Mouse (Mus musculus) brown adipose tissue, adult 24 weeks (tissue): ENCODE measurements around the gene Gm49355. TPM values are rescaled to one million over a fixed set of nuclear protein-coding genes. Genes with fewer than 3 reads are reported as not detected.

ENCODE experiments used
- H3K27ac ChIP-seq: fragments of 200-500 bp; replicated peaks from 2 replicates; pipeline ENCODE4 v1.5.1; 2012; ENCODE audit warnings: low read depth, mild to moderate bottlenecking, low read length
- H3K4me1 ChIP-seq: fragments of 200-500 bp; 2 replicates; pipeline ENCODE4 v1.6.1; 2012; ENCODE audit warnings: low read length, mixed read lengths; ENCODE audit not compliant: control insufficient read depth, insufficient read depth, insufficient read length
- H3K4me3 ChIP-seq: fragments of 200-500 bp; 2 replicates; pipeline ENCODE4 v1.5.1; 2012; ENCODE audit warnings: low read depth, mild to moderate bottlenecking, low read length, moderate library complexity; ENCODE audit not compliant: insufficient read depth
- polyA plus RNA-seq: library from polyadenylated mRNA; stranded (reverse); fragments of >200 nt; gene quantifications from 2 replicates; pipeline ENCODE4 v1.2.4, GENCODE M21; 2012; ENCODE audit not compliant: missing spikeins, insufficient read depth, insufficient read length

Gm49355 gene
- polyA plus RNA-seq, 1 experiment, result not detected

DNA sequence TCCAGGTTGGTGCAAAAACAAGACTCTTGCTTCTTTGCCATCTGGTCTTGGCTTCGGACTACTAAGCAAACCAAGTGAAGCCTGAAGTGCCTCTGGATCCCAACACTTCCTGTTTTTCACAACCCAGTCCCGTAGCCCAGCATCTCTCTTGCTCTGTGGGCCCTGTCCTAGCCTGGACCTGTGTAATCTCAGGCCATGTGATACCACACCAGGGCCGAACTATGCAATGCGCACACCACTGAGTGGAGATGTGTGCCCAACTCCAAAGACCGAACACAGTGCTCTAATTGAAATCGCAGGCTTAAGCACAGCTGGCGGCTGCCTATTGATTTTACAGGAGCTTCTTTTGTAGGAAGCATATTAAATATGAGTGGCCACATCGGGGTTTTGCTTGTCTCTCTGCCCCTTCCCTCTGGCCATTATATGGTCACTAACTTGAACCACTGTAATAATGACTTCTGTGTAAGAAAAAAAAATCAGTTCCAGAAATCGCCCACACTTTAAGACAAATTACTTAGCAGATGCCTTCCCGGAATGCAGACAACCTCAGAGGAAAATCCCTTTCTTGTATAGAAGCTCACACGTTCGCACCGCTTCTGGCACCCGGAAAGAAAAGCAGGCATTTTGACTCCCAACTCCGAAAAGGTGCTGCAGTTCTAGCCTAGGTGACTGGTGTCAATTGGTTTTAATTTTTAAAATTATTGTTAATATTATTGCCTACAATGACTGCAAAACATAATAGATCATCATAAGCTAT lies 65.7 kb downstream of the Gm49355 start:
- Histone ChIP-seq H3K4me3 (no peak overlapping the region), H3K4me1 (no peaks in the 10 kb centered on the region), H3K27ac (no peak overlapping the region)

DNA sequence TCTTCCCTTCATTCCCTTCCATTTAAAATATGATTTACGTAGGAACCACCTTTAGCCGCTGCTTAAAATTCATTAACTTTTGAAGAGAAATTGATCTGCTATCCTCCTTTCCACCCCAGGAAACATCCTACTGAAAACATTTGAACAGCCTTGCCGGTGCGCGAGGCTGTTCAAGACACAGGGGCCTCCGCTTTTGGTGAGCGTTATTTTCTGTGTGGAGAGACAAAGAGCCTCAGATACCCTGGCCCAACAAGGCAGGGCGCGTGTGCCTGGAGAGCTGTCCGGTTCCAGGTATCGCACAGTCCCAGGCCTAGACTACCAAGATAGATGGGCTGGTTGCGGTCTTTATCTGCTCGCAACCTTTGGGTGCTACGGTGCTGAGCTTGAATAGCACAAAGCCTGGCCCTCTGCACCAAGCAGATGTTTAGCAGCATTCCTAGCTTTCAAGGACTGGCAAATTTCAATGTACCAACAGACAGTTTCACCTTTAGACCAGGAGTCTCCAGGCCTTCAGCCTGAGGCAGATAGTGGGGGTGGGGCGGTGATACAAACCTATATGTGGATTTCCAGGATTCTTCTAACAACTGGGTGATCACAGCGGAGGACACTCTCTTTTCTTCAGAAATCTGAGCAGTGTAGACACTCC lies 66.6 kb downstream of the Gm49355 start:
- no peak overlapping the region for H3K4me3 ChIP-seq
- H3K27ac ChIP-seq, result no peak overlapping the region
- H3K4me1 ChIP-seq, result no peaks in the 10 kb centered on the region

Other genes starting within 250 kb of the Gm49355 start
- gene 3830406C13Rik, start 197 bp downstream of the Gm49355 start, polyA plus RNA-seq, result 39.9 and 72.7 TPM in 2 replicates
- not detected in 2 replicates for gene Fezf2, start 64.2 kb downstream of the Gm49355 start, polyA plus RNA-seq